12 mouse cellular contexts compared by ENCODE assay signal in genomic region chr2:72044191-72044590, GRCm38 (mm10).
DNase-seq lines count a peak whose midpoint lies in the region; ATAC-seq and TF ChIP-seq lines count a peak whose summit lies in the region.
"Had no signal": no experiment of that assay in that cellular context is flagged by ENCODE, and none has a peak within 500 bp of the region (broad histone marks: within the 10 kb centered on the region; RNA-seq: fewer than 3 reads in every experiment).

No protein-coding gene starts in this region.

- DNase-seq in heart, adult 18-20 months: peak; percentile 16 to 18
- no peak for DNase-seq in left cerebral cortex, adult 2 months (ENCODE audit: extremely low spot score in 1 of 2, low spot score in 2 of 2)
- DNase-seq in left cerebral cortex, postnatal 4 days: no peak
- peak; percentile 61 for DNase-seq in brain, embryonic 14.5 days (ENCODE audit: low read depth)
- peak; percentile 51 for DNase-seq in lung, postnatal 0 days (ENCODE audit: low spot score)
- no peak for DNase-seq in MN1 (ENCODE audit: low spot score)
- DNase-seq in testis, postnatal 10 days (ENCODE audit: low spot score): no peak

- no peak overlapping the region for H3K4me3 ChIP-seq in heart, embryonic 11.5 days (ENCODE audit: low read depth, low read length)
- no peak overlapping the region for H3K4me3 ChIP-seq in left cerebral cortex, adult 2 months
- no peak overlapping the region for H3K4me3 ChIP-seq in lung, postnatal 0 days (ENCODE audit: low read depth, low read length)
- H3K4me3 ChIP-seq: embryonic facial prominence, embryonic 10.5 days; forebrain, embryonic 12.5 days; heart, embryonic 15.5 days; neural tube, embryonic 15.5 days had no signal

- TF ChIP-seq EP300 in lung, postnatal 0 days (IDR thresholded peaks at IDR 0.05): no peak

- no peaks in the 10 kb centered on the region for H3K36me3 ChIP-seq in heart, embryonic 11.5 days (ENCODE audit: control insufficient read depth, insufficient read depth, low read length)
- no peaks in the 10 kb centered on the region for H3K36me3 ChIP-seq in lung, postnatal 0 days (ENCODE audit: insufficient read depth, low read length)
- H3K36me3 ChIP-seq: embryonic facial prominence, embryonic 10.5 days; forebrain, embryonic 12.5 days; heart, embryonic 15.5 days; neural tube, embryonic 15.5 days had no signal

- H3K4me2 ChIP-seq in heart, embryonic 11.5 days: no peak overlapping the region
- H3K4me2 ChIP-seq in lung, postnatal 0 days (replicated peaks; ENCODE audit: low read depth, low read length): no peak overlapping the region
- H3K4me2 ChIP-seq: forebrain, embryonic 12.5 days; heart, embryonic 15.5 days; neural tube, embryonic 15.5 days had no signal

- H3K27ac ChIP-seq in heart, embryonic 11.5 days (ENCODE audit: low read depth, low read length): no peak overlapping the region
- no peak overlapping the region for H3K27ac ChIP-seq in left cerebral cortex, adult 2 months
- H3K27ac ChIP-seq in lung, postnatal 0 days (ENCODE audit: low read length): no peak overlapping the region
- H3K27ac ChIP-seq: embryonic facial prominence, embryonic 10.5 days; forebrain, embryonic 12.5 days; heart, embryonic 15.5 days; neural tube, embryonic 15.5 days had no signal

- no peak for TF ChIP-seq POLR2A in brain, embryonic 14.5 days (IDR thresholded peaks at IDR 0.05; ENCODE audit: borderline replicate concordance, extremely low read depth, insufficient read depth, insufficient read length, poor library complexity, severe bottlenecking)

- 43% methylated on average over 6 of the region's 6 CpGs for WGBS in heart, embryonic 11.5 days (ENCODE audit: insufficient replicate concordance)
- WGBS in lung, postnatal 0 days: 21% methylated on average over 6 of the region's 6 CpGs

- 0 out of 2 replicates have a peak, but pooled peaks cover 4% of the 10 kb centered on the region for H3K4me1 ChIP-seq in heart, embryonic 11.5 days (ENCODE audit: control insufficient read depth, insufficient read depth, low read length)
- no peaks in the 10 kb centered on the region for H3K4me1 ChIP-seq in lung, postnatal 0 days (ENCODE audit: insufficient read depth, low read depth, low read length)

- TF ChIP-seq CTCF in left cerebral cortex, adult 2 months (IDR thresholded peaks at IDR 0.05): peak; percentile 49
- TF ChIP-seq CTCF in brain, embryonic 14.5 days (IDR thresholded peaks at IDR 0.05; ENCODE audit: borderline replicate concordance, extremely low read depth, insufficient read depth, insufficient read length): peak; percentile 55; the same call in 1 of the 2 replicates
- peak; percentile 72 for TF ChIP-seq CTCF in lung, postnatal 0 days (IDR thresholded peaks at IDR 0.05)

- intact Hi-C loops in left cerebral cortex, adult 2 months (cut with DNase I): no loop called here
- intact Hi-C loops in left cerebral cortex, postnatal 4 days (cut with DNase I): loop anchor here (10.0 kb wide), 1 partner anchor 351 kb away; no protein-coding TSS in a partner anchor

- H3K9ac ChIP-seq in heart, embryonic 11.5 days (ENCODE audit: low read depth, low read length): no peak overlapping the region
- no peak overlapping the region for H3K9ac ChIP-seq in lung, postnatal 0 days (replicated peaks; ENCODE audit: low read depth)
- H3K9ac ChIP-seq: forebrain, embryonic 12.5 days; heart, embryonic 15.5 days; neural tube, embryonic 15.5 days had no signal

- no peaks in the 10 kb centered on the region for H3K27me3 ChIP-seq in heart, embryonic 11.5 days (ENCODE audit: control insufficient read depth, insufficient read depth, low read length)
- H3K27me3 ChIP-seq in lung, postnatal 0 days (replicated peaks; ENCODE audit: insufficient read depth, low read length): no peaks in the 10 kb centered on the region
- H3K27me3 ChIP-seq: heart, embryonic 15.5 days; neural tube, embryonic 15.5 days had no signal

- no peaks in the 10 kb centered on the region for H3K9me3 ChIP-seq in heart, embryonic 11.5 days (replicated peaks; ENCODE audit: control insufficient read depth, low read length)
- H3K9me3 ChIP-seq in lung, postnatal 0 days (ENCODE audit: low read length): no peaks in the 10 kb centered on the region
- H3K9me3 ChIP-seq: embryonic facial prominence, embryonic 10.5 days; forebrain, embryonic 12.5 days; heart, embryonic 15.5 days; neural tube, embryonic 15.5 days had no signal

- no peak for ATAC-seq in heart, embryonic 11.5 days (replicated peaks; ENCODE audit: insufficient number of reproducible peaks, low FRiP score, low TSS enrichment)
- no peak for ATAC-seq in lung, postnatal 0 days

Comparison
In these comparisons a context has a peak if more than half of its experiments do, and no peak if none do; other contexts are left out.
1. DNase-seq: peak in heart, adult 18-20 months (2 of 2), brain, embryonic 14.5 days (single experiment) and lung, postnatal 0 days (single experiment); none in left cerebral cortex, adult 2 months (0 of 2), left cerebral cortex, postnatal 4 days (single experiment), MN1 (single experiment) and testis, postnatal 10 days (single experiment).
2. Peak in every context shown above with its lines, with median percentiles within 50 percentile points of each other: CTCF ChIP-seq.